Mouse (Mus musculus): ENCODE measurements around the gene Fgr. TPM values are rescaled to one million over a fixed set of nuclear protein-coding genes. Genes with fewer than 3 reads are reported as not detected.
A peak's percentile ranks its signal among the peaks of the same experiment; 100 is the strongest.

Gene Fgr
- polyA plus RNA-seq, 1 experiment: 0.55 TPM

GRCm38 (mm10) chr4:132949882-132950532 lies 23.9 kb upstream of the Fgr start:
- peak overlapping the region; percentile 34; the same call in 1 of the 2 replicates for H3K4me3 ChIP-seq (ENCODE audit: insufficient read depth, low read depth, low read length)
- H3K4me1 ChIP-seq (ENCODE audit: control insufficient read depth, insufficient read depth, insufficient read length, low read length): peaks cover 12% of the 10 kb centered on the region

GRCm38 (mm10) chr4:132950999-132951398 lies 22.9 kb upstream of the Fgr start:
- Histone ChIP-seq H3K4me1 (ENCODE audit: control insufficient read depth, insufficient read depth, insufficient read length, low read length) (peaks cover 12% of the 10 kb centered on the region), H3K27ac (replicated peaks; ENCODE audit: low read depth, low read length) (no peak overlapping the region), H3K4me3 (ENCODE audit: insufficient read depth, low read depth, low read length) (no peak overlapping the region)

More at GRCm38 (mm10) chr4:132949882-132950532, 23.9 kb upstream of the Fgr start:
- no peak overlapping the region for H3K27ac ChIP-seq (replicated peaks; ENCODE audit: low read depth, low read length)

- no peak overlapping the region for H3K27ac ChIP-seq (replicated peaks; ENCODE audit: low read depth, low read length)
Measured at GRCm38 (mm10) chr4:132954530-132955394, 19.1 kb upstream of the Fgr start.

GRCm38 (mm10) chr4:132955395-132955791 lies 18.5 kb upstream of the Fgr start:
- H3K4me3 ChIP-seq (ENCODE audit: insufficient read depth, low read depth, low read length): no peak overlapping the region
- H3K4me1 ChIP-seq (ENCODE audit: control insufficient read depth, insufficient read depth, insufficient read length, low read length): peaks cover 16% of the 10 kb centered on the region
- no peak overlapping the region for H3K27ac ChIP-seq (replicated peaks; ENCODE audit: low read depth, low read length)

More at GRCm38 (mm10) chr4:132954530-132955394, 19.1 kb upstream of the Fgr start:
- Histone ChIP-seq H3K4me3 (ENCODE audit: insufficient read depth, low read depth, low read length) (no peak overlapping the region), H3K4me1 (ENCODE audit: control insufficient read depth, insufficient read depth, insufficient read length, low read length) (peaks cover 11% of the 10 kb centered on the region)

GRCm38 (mm10) chr4:132958741-132959678 lies 14.9 kb upstream of the Fgr start:
- H3K4me1 ChIP-seq (ENCODE audit: control insufficient read depth, insufficient read depth, insufficient read length, low read length): peaks cover 43% of the 10 kb centered on the region
- peak overlapping the region; percentile 1; the same call in 1 of the 2 replicates for H3K4me3 ChIP-seq (ENCODE audit: insufficient read depth, low read depth, low read length)
- H3K27ac ChIP-seq (replicated peaks; ENCODE audit: low read depth, low read length): peak overlapping the region; percentile 96

- Histone ChIP-seq H3K4me1 (ENCODE audit: control insufficient read depth, insufficient read depth, insufficient read length, low read length) (peaks cover 43% of the 10 kb centered on the region), H3K27ac (replicated peaks; ENCODE audit: low read depth, low read length) (peak overlapping the region; percentile 96), H3K4me3 (ENCODE audit: insufficient read depth, low read depth, low read length) (no peak overlapping the region)
Measured at GRCm38 (mm10) chr4:132959679-132960045, 14.2 kb upstream of the Fgr start.

- Histone ChIP-seq H3K4me1 (ENCODE audit: control insufficient read depth, insufficient read depth, insufficient read length, low read length) (peaks cover 41% of the 10 kb centered on the region), H3K4me3 (ENCODE audit: insufficient read depth, low read depth, low read length) (no peak overlapping the region), H3K27ac (replicated peaks; ENCODE audit: low read depth, low read length) (peak overlapping the region; percentile 96)
Measured at GRCm38 (mm10) chr4:132960313-132960712, 13.6 kb upstream of the Fgr start.

- no peak overlapping the region for H3K4me3 ChIP-seq (ENCODE audit: insufficient read depth, low read depth, low read length)
- peaks cover 40% of the 10 kb centered on the region for H3K4me1 ChIP-seq (ENCODE audit: control insufficient read depth, insufficient read depth, insufficient read length, low read length)
- peak overlapping the region; percentile 96 for H3K27ac ChIP-seq (replicated peaks; ENCODE audit: low read depth, low read length)
Measured at GRCm38 (mm10) chr4:132960864-132961639, 12.8 kb upstream of the Fgr start.

GRCm38 (mm10) chr4:132961866-132962265 lies 12.0 kb upstream of the Fgr start:
- H3K4me1 ChIP-seq (ENCODE audit: control insufficient read depth, insufficient read depth, insufficient read length, low read length): peaks cover 40% of the 10 kb centered on the region
- H3K4me3 ChIP-seq (ENCODE audit: insufficient read depth, low read depth, low read length): no peak overlapping the region
- H3K27ac ChIP-seq (replicated peaks; ENCODE audit: low read depth, low read length): peak overlapping the region; percentile 96

- H3K27ac ChIP-seq (replicated peaks; ENCODE audit: low read depth, low read length): no peak overlapping the region
- H3K4me1 ChIP-seq (ENCODE audit: control insufficient read depth, insufficient read depth, insufficient read length, low read length): peaks cover 40% of the 10 kb centered on the region
- H3K4me3 ChIP-seq (ENCODE audit: insufficient read depth, low read depth, low read length): no peak overlapping the region
Measured at GRCm38 (mm10) chr4:132962628-132963027, 11.3 kb upstream of the Fgr start.

GRCm38 (mm10) chr4:132963436-132963835 lies 10.5 kb upstream of the Fgr start:
- Histone ChIP-seq H3K27ac (replicated peaks; ENCODE audit: low read depth, low read length) (peak overlapping the region; percentile 50), H3K4me1 (ENCODE audit: control insufficient read depth, insufficient read depth, insufficient read length, low read length) (peaks cover 40% of the 10 kb centered on the region), H3K4me3 (ENCODE audit: insufficient read depth, low read depth, low read length) (no peak overlapping the region)

GRCm38 (mm10) chr4:132964064-132964463 lies 9.8 kb upstream of the Fgr start:
- H3K27ac ChIP-seq (replicated peaks; ENCODE audit: low read depth, low read length): peak overlapping the region; percentile 50; the same call in 1 of the 2 replicates
- peaks cover 39% of the 10 kb centered on the region for H3K4me1 ChIP-seq (ENCODE audit: control insufficient read depth, insufficient read depth, insufficient read length, low read length)
- no peak overlapping the region for H3K4me3 ChIP-seq (ENCODE audit: insufficient read depth, low read depth, low read length)

- no peak overlapping the region for H3K4me3 ChIP-seq (ENCODE audit: insufficient read depth, low read depth, low read length)
- peaks cover 36% of the 10 kb centered on the region for H3K4me1 ChIP-seq (ENCODE audit: control insufficient read depth, insufficient read depth, insufficient read length, low read length)
- no peak overlapping the region for H3K27ac ChIP-seq (replicated peaks; ENCODE audit: low read depth, low read length)
Measured at GRCm38 (mm10) chr4:132964473-132964872, 9.4 kb upstream of the Fgr start.
